Mouse (Mus musculus): Measurements from ENCODE around the gene Marcks. TPM values are rescaled to one million over a fixed set of nuclear protein-coding genes. Genes with fewer than 3 reads are reported as not detected.

Marcks gene
- total and polyA plus RNA-seq, 3 experiments, result 18.2 to 50.3 (median 39.4) TPM

Other genes with a start within 250 kb of the Marcks start
- 10 to 100 TPM; 84.0 to 87.4 TPM for gene Hdac2, start 164.4 kb downstream of the Marcks start, total RNA-seq (2021)
- gene Hdac2, start 164.4 kb downstream of the Marcks start, polyA plus RNA-seq (2012; rRNA removed), result 18.0 and 30.0 TPM in 2 replicates